Mouse (Mus musculus): ENCODE results near the gene Col25a1. TPM values are rescaled to one million over a fixed set of nuclear protein-coding genes. Genes with fewer than 3 reads are reported as not detected.

The Col25a1 gene
- total RNA-seq, 4 experiments from 2014 or later, result 37.6 to 43.3 (median 39.9) TPM

GRCm38 (mm10) chr3:130565586-130565985, 434.3 kb downstream of the Col25a1 start:
- DNase-seq (ENCODE audit: low spot score in 2 of 2), result no peak

- no peak for DNase-seq (ENCODE audit: low spot score in 2 of 2)
Measured at GRCm38 (mm10) chr3:130568331-130569095, 437.2 kb downstream of the Col25a1 start.

GRCm38 (mm10) chr3:130573243-130573642, 441.9 kb downstream of the Col25a1 start:
- no peak for DNase-seq (ENCODE audit: low spot score in 2 of 2)

GRCm38 (mm10) chr3:130574652-130575051, 443.4 kb downstream of the Col25a1 start:
- no peak for DNase-seq (ENCODE audit: low spot score in 2 of 2)

GRCm38 (mm10) chr3:130576683-130577082, 445.4 kb downstream of the Col25a1 start:
- DNase-seq (ENCODE audit: low spot score in 2 of 2), result peak in 1 of 2 experiments; percentile 18

- no peak for DNase-seq (ENCODE audit: low spot score in 2 of 2)
Measured at GRCm38 (mm10) chr3:130579501-130579900, 448.2 kb downstream of the Col25a1 start.

- DNase-seq (ENCODE audit: low spot score in 2 of 2), result no peak
Measured at GRCm38 (mm10) chr3:130581577-130581976, 450.3 kb downstream of the Col25a1 start.

GRCm38 (mm10) chr3:130582903-130583664, 451.8 kb downstream of the Col25a1 start:
- DNase-seq (ENCODE audit: low spot score in 2 of 2), result no peak

GRCm38 (mm10) chr3:130584007-130584406, 452.7 kb downstream of the Col25a1 start:
- no peak for DNase-seq (ENCODE audit: low spot score in 2 of 2)

- no peak for DNase-seq (ENCODE audit: low spot score in 2 of 2)
Measured at GRCm38 (mm10) chr3:130595050-130595449, 463.7 kb downstream of the Col25a1 start.

- no peak for DNase-seq (ENCODE audit: low spot score in 2 of 2)
Measured at GRCm38 (mm10) chr3:130601491-130601890, 470.2 kb downstream of the Col25a1 start.

- DNase-seq (ENCODE audit: low spot score in 2 of 2), result no peak
Measured at GRCm38 (mm10) chr3:130607924-130608323, 476.6 kb downstream of the Col25a1 start.

- DNase-seq (ENCODE audit: low spot score in 2 of 2), result no peak
Measured at GRCm38 (mm10) chr3:130614444-130614843, 483.1 kb downstream of the Col25a1 start.

- DNase-seq (ENCODE audit: low spot score in 2 of 2), result no peak
Measured at GRCm38 (mm10) chr3:130615625-130616024, 484.3 kb downstream of the Col25a1 start.

- no peak for DNase-seq (ENCODE audit: low spot score in 2 of 2)
Measured at GRCm38 (mm10) chr3:130617439-130617898, 486.2 kb downstream of the Col25a1 start, which contains the start of gene Etnppl. Gene Etnppl (plus strand): TSS chr3:130617448.

GRCm38 (mm10) chr3:130620517-130621146, 489.3 kb downstream of the Col25a1 start:
- peak in 1 of 2 experiments; percentile 3 for DNase-seq (ENCODE audit: low spot score in 2 of 2)

GRCm38 (mm10) chr3:130628358-130628757, 497.1 kb downstream of the Col25a1 start:
- no peak for DNase-seq (ENCODE audit: low spot score in 2 of 2)

GRCm38 (mm10) chr3:130633859-130634258, 502.6 kb downstream of the Col25a1 start:
- no peak for DNase-seq (ENCODE audit: low spot score in 2 of 2)

- no peak for DNase-seq (ENCODE audit: low spot score in 2 of 2)
Measured at GRCm38 (mm10) chr3:130646110-130646810, 515.0 kb downstream of the Col25a1 start.
